Mouse (Mus musculus) kidney, adult 11 months (tissue): ENCODE data around the gene Txnrd2.

Source experiments
- DNase-seq: peaks from one replicate; pipeline ENCODE4 v3.0.0; 2022

Gene Txnrd2

DNA sequence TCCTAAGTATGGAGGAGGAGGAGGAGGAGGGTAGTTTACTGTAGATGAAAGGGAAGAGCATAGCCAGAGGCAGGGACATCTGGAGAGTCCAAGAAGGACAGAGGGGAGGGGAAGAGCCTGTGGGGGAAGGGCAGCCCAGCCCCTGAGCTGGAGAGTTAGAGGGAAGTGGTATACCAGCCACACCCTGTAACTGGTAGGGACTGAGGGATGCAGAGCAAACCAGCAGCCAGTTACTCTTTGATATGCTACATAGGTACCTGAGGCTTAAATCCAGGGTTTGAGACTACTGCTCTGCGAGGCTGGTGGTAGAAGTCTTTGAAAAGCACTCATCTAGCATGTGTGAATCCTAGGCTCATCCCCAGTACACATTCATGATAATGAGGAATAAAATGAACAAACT lies 64.7 kb downstream of the Txnrd2 start:
- DNase-seq = no peak

DNA sequence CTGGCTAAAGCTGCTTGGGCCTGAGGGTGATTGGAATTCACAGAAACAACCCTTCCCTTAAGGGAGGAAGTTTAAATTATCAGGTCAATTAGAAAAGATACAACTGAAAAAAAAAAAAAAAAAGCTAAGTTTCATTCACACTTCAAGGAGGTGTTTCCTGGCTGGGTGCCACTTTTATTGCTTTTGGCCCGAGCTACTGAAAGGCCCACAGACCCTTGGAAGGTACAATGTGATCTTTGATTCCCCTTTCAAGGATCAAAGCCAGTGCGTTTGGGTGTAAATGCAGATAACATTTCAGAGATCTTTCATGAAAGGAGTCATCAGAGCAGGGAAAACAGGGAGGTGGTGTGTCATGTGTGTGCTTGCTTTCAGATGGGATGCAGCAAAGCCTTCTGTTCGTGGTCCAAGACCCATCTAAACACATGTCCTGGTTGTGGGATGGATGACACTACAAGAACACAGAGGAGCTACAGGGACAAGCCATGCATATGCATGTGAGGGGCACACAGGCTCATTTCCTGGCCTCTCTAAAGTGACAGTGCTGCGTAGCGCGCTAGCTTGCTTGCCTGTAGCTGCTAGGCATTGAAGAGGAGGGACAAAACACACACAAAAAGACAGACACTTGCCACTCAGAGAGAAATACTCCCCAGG lies 71.8 kb downstream of the Txnrd2 start:
- DNase-seq = peak; percentile 23

DNA sequence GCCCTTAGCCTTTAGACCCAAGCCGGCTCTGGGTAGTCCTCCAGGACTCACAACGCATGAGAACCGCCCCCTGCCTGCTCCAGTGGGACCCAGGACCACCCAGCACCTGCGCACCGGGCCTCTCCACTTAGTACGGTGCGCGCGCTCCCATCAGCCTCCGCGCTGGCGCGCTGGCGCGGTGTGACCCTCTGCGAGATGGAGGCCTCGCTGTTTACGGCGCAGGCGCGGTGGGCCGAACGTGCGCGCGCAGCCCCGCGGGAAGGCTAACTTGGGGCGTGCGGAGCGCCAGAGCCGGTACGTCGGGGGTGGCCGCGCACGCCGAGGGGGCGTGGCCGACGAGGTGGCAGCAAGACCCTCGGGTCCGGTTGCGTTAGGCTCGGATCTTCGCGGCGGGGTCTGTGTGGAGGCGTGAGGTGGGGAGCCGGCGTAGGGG lies 72.4 kb downstream of the Txnrd2 start, which contains the start of the genes Gnb1l and Rtl10:
Gene Gnb1l, plus strand, starts transcription at position 156 of the 433 bp plus-strand sequence.
Gene Rtl10, plus strand, starts transcription at position 344 of the 433 bp plus-strand sequence.
- peak; percentile 90 for DNase-seq

DNA sequence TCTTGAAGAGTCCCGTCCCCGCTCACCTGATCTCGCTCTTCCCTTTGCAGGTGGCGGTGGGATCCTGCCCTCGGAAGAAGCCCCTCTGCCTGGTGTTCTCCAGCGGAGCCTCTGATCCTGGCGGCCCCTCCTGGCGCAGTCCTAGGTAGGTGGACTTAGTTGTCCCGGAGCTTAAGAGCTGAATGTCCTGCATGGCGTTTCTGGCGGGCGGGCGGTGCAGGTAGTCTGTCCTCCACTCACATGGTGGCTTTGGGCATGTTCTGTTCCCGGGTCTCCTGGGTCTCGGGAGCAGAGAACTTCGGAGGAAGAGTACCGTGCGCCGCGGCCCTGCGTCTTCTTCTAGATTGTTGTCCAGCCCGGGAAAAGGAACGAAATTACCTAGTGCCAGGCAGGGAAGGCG lies 72.8 kb downstream of the Txnrd2 start:
- DNase-seq = no peak

DNA sequence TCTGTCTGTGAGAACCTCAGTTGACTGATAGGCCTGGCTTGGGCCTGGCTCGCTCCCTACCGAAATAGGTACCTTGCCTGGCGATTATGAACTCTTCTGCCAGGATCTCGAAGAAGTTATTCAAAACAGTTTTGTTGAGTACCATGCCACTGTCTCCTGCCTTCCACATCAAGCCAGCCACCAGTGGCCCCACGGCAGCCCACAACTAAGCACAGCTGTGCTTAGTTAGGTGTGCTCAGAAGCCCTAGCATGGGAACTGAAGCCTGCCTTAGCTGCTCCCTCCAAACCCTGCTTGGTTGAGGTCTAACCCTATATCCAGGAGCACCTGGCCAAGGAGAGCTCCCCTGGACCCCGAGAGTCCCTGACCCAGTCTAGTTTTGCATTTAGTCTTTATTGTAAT lies 75.3 kb downstream of the Txnrd2 start:
- no peak for DNase-seq

DNA sequence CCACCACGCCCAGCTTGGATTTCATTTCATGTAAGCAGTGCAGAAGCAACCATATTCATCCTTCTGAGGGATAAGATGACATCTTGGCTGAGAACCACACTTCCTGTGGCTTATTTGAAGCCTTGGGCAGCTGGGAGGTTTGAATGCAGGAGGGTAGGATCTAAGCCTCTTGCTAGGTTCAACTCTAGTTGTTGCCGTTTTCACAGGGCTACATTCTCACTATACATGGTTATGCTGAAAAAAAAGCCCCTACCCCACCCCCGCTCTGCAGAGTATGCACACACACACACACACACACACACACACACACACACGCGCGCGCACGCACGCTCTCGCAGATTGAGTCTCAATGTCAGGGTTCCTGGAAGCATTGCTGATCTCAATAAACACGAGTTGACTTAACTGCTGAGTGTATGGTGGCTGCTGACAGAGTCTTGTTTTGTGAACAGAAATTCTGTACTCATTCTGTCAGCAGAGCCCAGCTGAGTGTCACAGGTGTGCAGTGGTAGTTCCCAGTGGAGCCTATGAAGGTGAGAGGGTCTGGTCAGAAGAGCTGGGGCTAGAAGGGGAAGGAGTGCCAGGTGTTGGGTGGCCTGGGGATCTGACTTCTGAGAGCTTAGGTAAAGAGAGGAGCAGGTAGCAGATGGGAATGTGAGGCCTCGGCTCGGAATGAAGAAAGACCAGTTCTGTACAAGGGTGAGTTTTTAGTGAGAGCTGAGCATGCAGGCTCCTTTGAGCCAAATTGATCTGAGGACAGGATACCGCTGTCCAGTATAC lies 77.6 kb downstream of the Txnrd2 start:
- DNase-seq = no peak

DNA sequence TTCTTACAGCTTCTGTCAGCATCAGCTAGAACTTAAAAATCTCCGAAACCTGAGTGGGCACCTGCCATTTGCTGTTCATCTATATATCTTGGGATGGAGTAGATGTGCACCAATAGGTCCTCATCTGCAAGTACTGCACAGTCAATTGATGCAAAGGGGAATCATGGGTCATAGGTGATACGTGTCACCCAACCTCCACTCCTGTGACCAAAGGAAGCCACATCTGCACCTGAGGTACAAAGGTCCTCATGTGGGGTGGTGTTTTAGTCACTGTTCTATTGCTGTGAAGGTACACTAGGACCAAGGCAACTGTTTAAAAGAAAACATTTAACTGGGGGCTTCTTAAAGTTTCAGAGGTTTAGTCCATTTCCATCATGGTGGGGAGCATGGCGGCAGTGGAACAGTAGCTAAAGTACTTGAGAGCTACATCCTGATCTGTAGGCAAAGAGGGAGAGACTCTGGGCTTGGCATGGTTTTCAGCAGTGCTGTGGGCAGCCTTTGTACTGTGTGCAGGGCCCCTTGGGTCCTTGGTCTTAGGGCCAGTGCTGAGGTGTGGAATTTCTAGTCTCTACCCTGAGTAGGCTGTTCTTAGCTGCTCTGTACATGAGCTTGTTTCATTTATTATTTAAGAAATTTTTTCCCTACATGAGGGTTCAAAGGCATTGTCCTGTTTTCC lies 80.5 kb downstream of the Txnrd2 start:
- no peak for DNase-seq

DNA sequence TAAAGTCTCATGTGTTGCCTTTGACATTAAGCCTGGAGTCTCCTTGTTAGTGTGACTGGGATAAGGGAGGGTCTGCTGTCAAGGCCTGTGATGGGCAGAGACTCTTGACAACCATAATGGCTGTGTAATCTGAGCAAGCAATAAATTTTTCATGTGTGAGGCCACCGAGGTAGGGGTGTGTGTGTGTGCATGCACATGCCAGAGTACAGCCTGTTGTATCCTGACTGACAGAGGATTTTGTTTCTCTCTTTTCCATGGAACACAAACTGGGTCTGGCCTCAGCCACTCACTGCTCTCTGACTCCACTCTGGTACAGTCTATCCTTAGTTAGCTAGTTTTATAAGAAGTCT lies 81.0 kb downstream of the Txnrd2 start:
- DNase-seq = no peak

DNA sequence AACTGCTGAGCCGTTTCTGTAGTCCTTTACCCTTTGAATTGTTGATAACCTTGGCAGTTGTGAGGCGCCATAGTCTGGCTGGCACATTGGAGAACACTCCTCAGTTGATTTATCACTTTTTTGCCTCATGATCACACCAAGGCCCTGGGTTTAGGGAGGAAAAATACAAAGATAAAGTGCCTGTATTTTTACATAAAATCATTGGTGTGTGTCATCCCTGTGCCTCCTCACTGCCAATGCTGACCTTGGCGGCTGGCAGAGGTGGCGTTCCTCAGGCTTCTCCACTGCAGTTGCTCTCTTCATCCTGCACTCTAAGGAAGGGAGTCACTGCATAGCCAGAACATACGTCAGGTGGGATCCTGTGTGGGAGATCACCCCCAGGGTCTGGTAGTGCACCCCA lies 85.6 kb downstream of the Txnrd2 start:
- no peak for DNase-seq

DNA sequence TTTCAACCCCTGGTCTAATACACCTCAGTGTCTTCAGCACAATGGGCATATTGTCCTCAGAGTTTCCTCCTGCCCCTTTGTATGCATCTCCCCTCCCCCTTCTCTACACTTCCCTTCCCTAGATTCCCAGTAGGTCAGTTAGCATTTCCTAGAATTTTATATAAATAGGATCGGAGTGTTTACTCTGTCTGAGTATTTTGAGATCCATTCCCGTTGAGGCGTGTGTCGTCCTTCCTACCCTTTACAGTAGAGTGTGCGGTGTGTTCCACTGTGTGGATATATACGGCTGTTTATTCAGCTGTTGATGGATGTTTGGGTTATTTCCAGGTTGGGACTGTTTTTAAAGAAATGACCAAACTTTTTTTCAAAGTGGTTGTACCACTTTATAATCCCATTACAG lies 87.3 kb downstream of the Txnrd2 start:
- DNase-seq = no peak

DNA sequence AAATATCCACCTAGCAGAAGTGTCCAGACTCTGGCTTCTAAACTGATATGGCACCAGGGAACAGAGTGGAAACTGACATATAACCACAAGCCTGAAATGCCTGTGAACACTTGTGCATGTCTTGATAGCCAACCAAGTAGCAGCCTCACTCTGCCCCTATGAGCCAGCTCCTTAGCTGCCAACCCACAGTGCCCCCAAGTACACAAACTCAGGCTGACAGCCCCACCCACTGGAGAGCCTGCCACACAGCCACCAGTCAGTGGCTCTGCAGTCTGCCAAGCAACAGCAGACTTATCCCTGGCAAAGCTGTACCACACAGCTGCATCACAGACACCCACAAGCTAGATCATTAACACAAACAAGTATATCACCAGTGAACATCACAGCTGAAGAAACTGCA lies 91.9 kb downstream of the Txnrd2 start:
- DNase-seq = no peak

DNA sequence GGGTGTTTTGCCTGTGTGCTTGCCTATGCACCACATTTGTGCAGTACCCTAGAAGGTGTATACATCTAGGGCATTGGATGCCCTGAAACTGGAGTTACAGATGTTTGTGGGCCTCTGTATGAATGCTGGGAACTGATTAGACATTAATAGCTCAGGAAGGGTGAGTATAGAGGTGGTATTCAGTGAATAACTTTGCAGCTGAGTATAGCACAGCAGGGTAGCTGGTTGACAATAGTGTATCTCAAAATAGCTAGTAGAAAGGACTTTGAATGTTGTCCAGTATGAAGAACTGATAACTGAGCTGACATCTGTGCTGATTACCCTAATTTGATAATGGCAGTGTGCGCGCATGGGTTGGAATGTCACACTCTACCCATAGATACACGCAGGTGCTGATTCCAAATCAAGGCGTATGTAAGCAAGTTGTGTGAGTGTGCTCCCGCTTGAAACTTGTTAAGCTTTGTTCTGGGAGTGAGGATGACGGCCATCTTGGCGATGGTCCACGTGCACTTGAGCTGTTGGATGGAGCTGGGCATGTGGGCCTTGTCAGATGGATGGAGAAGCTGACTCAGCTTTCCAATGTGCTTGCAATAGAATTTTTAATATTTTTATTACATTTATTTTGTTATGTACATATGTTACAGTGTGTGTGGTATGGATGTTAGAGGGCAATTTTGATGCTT lies 97.5 kb downstream of the Txnrd2 start:
- no peak for DNase-seq

DNA sequence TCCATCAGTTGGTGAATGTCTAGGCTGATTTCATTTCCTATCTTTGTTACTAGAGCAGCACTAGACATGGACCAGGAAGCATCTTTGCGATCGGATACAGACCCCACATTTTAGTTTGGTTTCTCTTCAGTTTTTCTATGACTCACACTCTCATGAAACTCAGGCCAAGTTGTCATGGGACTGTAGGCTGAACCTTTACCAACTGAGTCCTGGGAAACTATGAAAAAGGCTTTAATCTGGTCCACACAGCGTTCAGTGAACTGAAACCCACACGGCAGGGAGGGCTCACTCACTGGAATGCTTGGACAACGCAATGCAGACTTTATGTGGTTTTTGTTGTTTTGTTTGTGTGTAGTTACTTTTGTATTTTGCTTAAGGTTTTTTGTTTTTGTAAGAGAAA lies 102.5 kb downstream of the Txnrd2 start:
- DNase-seq = no peak
